Mouse (Mus musculus): ENCODE measurements around the gene Ccdc85c.

Gene Ccdc85c

GRCm38 (mm10) chr12:108269699-108270098 lies 5.5 kb downstream of the Ccdc85c start:
- DNase-seq (ENCODE audit: low read depth, low spot score) = no peak

- no peak for DNase-seq (ENCODE audit: low read depth, low spot score)
Measured at GRCm38 (mm10) chr12:108268970-108269369, 6.3 kb downstream of the Ccdc85c start.

- DNase-seq (ENCODE audit: low read depth, low spot score) = no peak
Measured at GRCm38 (mm10) chr12:108267653-108268052, 7.6 kb downstream of the Ccdc85c start.

GRCm38 (mm10) chr12:108265831-108266619 lies 9.2 kb downstream of the Ccdc85c start:
- DNase-seq (ENCODE audit: low read depth, low spot score) = no peak

GRCm38 (mm10) chr12:108264918-108265317 lies 10.3 kb downstream of the Ccdc85c start:
- no peak for DNase-seq (ENCODE audit: low read depth, low spot score)

DNA sequence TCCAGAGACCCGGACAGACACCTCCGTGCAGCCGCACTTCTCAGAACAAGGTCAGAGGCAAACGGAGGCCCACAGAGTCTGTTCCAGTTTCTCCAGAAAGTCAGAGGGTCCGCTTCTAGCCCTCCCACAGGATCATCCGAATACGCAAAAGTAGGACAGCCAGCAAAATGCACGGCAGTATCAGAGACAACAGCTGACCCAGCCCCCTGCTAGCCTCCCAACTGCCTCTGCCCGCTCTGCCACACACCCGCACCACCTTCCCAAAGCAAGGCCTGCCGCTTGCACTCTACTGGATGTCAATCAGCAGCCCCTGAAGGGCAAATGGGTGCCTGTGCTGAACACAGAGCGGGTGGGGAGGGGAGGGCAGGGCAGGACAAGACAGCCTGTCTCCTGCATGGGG lies 14.3 kb downstream of the Ccdc85c start:
- DNase-seq (ENCODE audit: low read depth, low spot score) = no peak

GRCm38 (mm10) chr12:108259322-108260049 lies 15.7 kb downstream of the Ccdc85c start:
- no peak for DNase-seq (ENCODE audit: low read depth, low spot score)

- DNase-seq (ENCODE audit: low read depth, low spot score) = no peak
Measured at GRCm38 (mm10) chr12:108256734-108257133, 18.5 kb downstream of the Ccdc85c start.

DNA sequence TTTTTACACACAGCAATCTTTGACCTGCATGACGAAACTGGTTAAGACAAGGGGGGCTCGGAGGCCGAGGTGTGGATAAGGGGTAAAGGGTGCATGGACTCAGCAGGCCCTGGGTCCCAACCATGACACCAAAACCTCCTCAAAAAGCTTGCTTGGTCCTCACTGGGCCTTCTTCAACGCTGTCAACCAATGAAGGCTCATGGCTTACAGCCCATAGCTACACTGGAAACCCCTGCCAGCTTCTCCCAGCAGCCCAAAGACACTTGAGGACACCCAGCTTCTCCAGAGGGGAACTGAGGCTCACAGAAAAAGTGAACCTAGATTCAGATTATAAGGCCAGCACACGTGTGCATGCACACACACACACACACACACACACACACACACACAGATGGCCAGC lies 19.3 kb downstream of the Ccdc85c start:
- no peak for DNase-seq (ENCODE audit: low read depth, low spot score)

- DNase-seq (ENCODE audit: low read depth, low spot score) = peak; percentile 32
Measured at GRCm38 (mm10) chr12:108255511-108255919, 19.7 kb downstream of the Ccdc85c start.

DNA sequence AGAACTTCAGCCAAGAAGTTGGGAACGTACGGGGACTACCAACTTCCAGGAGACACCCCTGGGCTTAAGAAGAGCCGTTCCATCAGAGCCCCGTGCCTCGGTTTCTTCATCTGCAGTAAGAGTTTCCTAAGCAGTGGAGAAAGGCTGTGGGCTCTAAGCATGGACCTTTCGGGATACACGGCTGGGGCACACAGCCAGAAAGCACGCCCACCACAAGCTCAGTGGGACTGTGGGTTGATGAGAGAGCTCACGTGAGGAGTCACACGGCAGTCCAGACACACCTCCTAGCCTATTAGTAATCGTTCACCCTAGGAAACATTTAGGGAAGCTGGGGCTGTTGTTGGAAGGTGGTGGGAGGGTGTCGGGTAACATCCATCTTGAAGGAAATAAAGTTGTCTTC lies 22.2 kb downstream of the Ccdc85c start:
- peak; percentile 34 for DNase-seq (ENCODE audit: low read depth, low spot score)

DNA sequence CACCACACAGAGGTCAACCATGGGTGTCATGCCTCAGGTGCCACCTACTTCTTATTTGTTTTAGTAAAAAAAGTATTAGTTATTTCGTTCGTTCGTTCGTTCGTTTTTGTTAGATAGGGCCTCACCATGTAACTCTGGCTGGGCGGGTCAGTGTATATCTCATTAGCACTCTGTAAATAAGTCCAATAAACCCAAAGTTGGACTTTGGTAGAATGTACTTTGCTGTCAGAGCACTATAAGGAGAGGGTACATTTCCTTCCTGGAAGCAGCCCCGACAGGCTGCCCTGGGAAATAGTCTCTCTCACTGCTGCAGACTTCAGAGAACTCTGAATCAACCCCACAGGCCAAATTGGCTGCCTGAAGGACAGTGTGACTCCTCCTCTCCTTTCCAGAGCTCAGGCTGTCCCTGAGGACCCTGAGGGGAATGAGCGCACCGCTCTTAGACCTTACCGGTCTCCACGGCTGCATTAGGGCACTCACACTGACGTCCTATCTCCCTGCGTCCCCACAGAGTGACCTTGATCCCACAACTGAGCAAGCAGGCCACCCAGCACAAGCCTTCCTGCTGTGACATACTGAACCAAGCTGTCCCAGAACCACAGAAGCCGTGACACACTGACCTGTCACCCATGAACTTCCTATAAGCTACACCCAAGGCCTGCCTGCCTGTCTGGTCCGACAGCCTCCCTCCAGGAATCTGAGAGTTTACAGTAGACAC lies 23.2 kb downstream of the Ccdc85c start:
- no peak for DNase-seq (ENCODE audit: low read depth, low spot score)

- DNase-seq (ENCODE audit: low read depth, low spot score) = peak; percentile 34
Measured at GRCm38 (mm10) chr12:108251034-108251792, 24.0 kb downstream of the Ccdc85c start.

- DNase-seq (ENCODE audit: low read depth, low spot score) = no peak
Measured at GRCm38 (mm10) chr12:108249522-108249921, 25.7 kb downstream of the Ccdc85c start.

DNA sequence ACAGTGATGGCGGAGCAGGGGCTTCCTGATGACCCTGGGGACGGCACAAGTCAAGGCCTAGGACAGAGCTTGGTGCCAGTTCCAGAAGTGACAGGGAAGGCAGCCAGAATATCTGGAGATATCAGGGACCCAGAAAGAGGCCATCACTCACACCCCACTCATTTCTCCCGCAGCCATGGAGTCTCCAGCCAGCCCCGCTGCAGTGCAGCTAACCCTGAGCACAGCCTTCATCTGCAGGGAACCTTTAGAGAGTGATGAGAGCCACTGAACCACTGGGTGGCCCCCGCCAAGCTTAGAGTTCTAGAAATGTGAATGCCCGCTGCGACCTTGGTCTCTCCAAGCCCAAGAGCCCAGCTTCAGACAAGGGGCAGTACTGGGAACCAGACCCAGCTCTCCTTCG lies 26.2 kb downstream of the Ccdc85c start:
- no peak for DNase-seq (ENCODE audit: low read depth, low spot score)

DNA sequence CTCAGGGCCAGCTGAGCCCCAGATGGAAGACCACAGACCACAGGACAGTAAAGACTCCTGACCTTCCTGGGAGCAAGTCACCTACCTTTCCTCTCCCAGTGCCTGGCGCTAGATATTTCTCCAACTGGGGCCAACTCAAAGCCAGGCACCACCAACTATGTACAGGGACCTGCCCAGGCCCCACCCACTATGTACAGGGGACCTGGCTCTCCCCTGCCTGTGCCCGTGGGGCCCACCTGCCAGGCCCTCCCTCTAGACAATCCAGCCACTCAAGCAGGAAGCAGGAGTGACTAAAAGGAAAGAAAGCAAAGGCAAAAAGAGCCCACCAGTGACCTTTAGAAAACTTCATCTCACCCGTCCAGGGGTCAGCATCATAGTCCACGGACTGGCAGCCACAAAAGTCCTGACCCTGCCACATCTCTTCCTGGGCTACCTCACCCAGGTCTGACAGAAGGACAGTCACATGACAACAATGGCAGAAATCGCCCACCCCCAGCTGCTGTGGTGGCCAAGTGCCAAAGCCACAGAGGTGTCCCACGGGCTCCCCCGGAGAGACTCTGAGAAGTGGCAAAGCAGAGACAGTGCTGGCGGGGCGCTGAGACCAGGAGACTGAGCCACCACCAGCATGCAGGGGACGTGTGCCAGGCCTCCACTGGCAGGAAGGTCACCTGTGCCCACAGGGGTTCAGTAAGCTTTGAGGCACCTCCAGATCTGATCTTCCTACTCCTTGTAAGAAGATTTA lies 28.3 kb downstream of the Ccdc85c start:
- no peak for DNase-seq (ENCODE audit: low read depth, low spot score)

GRCm38 (mm10) chr12:108245579-108245978 lies 29.6 kb downstream of the Ccdc85c start:
- peak; percentile 35 for DNase-seq (ENCODE audit: low read depth, low spot score)

- no peak for DNase-seq (ENCODE audit: low read depth, low spot score)
Measured at GRCm38 (mm10) chr12:108244778-108245177, 30.4 kb downstream of the Ccdc85c start.

DNA sequence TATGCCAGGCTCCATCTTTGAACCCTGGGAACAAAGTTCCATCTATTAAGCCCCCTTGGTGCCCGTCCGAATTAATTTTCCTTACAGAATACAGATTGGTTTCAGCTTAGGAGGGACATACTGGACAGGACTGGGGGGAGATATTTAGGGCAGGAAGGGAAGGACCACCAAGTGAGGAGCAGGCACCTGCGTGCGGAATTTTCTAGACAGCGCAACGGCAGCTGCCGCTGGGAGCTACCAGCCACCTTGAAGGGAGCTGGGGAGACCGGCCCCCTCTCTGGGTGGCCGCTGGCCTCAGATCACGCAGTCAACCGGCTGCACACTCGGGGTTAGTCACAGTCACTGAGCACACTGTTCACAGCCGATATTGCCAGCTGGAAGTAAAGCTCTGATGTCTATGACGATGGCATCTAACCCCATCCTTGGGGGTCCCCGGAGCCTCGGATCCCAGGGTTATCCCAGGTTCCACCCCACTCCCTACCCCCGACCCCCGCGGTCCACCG lies 32.9 kb downstream of the Ccdc85c start:
- DNase-seq (ENCODE audit: low read depth, low spot score) = no peak

DNA sequence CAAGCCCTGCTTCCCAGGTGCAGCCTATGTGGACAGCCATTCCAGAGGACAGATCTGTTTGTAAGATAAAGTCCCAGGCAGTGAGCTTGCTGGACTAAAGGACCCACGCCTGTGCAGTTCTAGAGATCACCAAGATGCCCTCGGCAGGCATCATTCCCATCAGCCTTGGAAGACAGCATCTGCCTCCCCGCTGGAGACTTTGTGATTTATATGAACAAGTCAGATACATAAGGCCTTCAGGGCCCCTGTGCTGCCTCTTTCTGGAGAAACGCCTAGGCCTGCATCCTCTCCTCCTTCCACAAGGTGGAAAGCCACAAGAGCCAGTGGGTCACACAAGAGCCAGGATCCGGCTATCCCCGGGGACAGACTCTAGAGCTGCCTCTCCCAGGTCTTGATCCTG lies 33.6 kb downstream of the Ccdc85c start:
- peak; percentile 35 for DNase-seq (ENCODE audit: low read depth, low spot score)
